Mouse (Mus musculus): ENCODE measurements around the gene Igll1. TPM values are rescaled to one million over a fixed set of nuclear protein-coding genes. Genes with fewer than 3 reads are reported as not detected.
A peak's percentile ranks its signal among the peaks of the same experiment; 100 is the strongest.

Igll1 gene
- polyA plus RNA-seq, 1 experiment from 2014 or later = not detected

DNA sequence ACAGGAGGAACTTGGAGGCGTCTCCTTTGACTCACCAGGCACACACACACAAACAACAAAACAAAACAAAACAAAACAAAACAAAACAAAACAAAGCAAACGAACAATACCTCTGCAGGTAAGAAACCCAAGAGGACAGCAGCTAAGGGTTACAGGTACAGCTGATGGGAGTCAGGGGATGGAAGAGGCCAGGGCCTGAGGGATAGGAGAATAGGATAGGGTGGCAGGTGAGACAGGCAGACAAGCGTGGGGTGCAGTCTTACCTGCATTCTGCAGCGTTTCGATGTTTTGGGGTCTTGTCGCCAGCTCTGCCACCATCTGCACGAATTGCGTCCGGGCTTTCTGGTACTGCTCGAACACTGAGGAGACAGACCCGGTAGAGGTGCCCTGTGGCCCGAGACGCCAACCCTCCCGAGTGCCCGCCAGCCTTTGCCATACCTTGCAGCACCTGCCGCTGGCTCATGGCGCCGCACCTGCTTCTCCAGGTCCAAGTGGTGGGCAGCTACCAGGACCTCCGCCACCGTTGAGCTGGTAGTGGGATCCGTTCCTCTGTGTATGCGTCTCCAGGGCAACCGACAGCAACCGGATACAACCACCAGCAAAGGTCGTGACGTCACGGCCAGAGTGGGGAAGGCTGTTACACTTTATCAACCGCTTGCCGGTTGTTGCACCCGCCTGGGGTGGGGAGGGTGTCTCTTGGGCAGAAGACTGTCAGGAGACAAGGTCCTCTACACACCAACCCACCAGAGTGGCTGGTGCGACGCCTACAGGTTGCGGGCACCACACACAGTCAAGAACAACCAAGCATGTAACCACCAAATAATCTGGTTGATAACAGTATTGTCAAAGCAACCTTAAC is 34.8 kb downstream of the Igll1 start, which contains the start of gene Spag6l:
TSS of gene Spag6l (minus strand) at position 700 of the 859 bp plus-strand sequence.
- Histone ChIP-seq H3K4me3 (peak within 1 kb of the TSS; percentile 51), H3K27ac (no peak within 1 kb of the TSS), H3K36me3 (no peaks in the 10 kb centered on the region), H3K9me3 (replicated peaks) (no peaks in the 10 kb centered on the region), H3K4me1 (peaks cover 8% of the 10 kb centered on the region), H3K27me3 (ENCODE audit: low read depth, poor library complexity, severe bottlenecking) (peaks cover 3% of the 10 kb centered on the region; the same call in 1 of the 2 replicates)
- WGBS = 7% methylated on average over 33 of the region's 33 CpGs
- DNase-seq (ENCODE audit: low spot score) = peak; percentile 76

GRCm38 (mm10) chr16:16826223-16826622 is 37.6 kb downstream of the Igll1 start:
- Histone ChIP-seq H3K9me3 (replicated peaks) (no peaks in the 10 kb centered on the region), H3K4me3 (no peak overlapping the region), H3K27ac (no peak overlapping the region), H3K27me3 (ENCODE audit: low read depth, poor library complexity, severe bottlenecking) (peaks cover 3% of the 10 kb centered on the region; the same call in 1 of the 2 replicates), H3K36me3 (no peaks in the 10 kb centered on the region), H3K4me1 (peaks cover 8% of the 10 kb centered on the region)
- WGBS = 87% methylated on average over 2 of the region's 2 CpGs
- DNase-seq (ENCODE audit: low spot score) = no peak

- DNase-seq (ENCODE audit: low spot score) = no peak
- 53% methylated on average over 5 of the region's 5 CpGs for WGBS
- H3K9me3 ChIP-seq (replicated peaks) = no peaks in the 10 kb centered on the region
- H3K27me3 ChIP-seq (ENCODE audit: low read depth, poor library complexity, severe bottlenecking) = peaks cover 3% of the 10 kb centered on the region; the same call in 1 of the 2 replicates
- no peak overlapping the region for H3K4me3 ChIP-seq
- peaks cover 8% of the 10 kb centered on the region for H3K4me1 ChIP-seq
- H3K36me3 ChIP-seq = no peaks in the 10 kb centered on the region
- no peak overlapping the region for H3K27ac ChIP-seq
Measured at GRCm38 (mm10) chr16:16825476-16825875, 38.3 kb downstream of the Igll1 start.

Other genes with a start within 250 kb of the Igll1 start
- not detected in 2 replicates for gene Olfr19, start 187.6 kb downstream of the Igll1 start, polyA plus RNA-seq (2016; fragmentation: Nextera tagmentation; extraction: Ambion mirVana)
- gene Spag6l, start 34.5 kb downstream of the Igll1 start, polyA plus RNA-seq (2016; fragmentation: Nextera tagmentation; extraction: Ambion mirVana) = 0.24 TPM in 1 of 2 replicates, not detected in the other
- 63.1 and 81.1 TPM in 2 replicates for gene Top3b, start 6.8 kb upstream of the Igll1 start, polyA plus RNA-seq (2016; fragmentation: Nextera tagmentation; extraction: Ambion mirVana)
- gene Vpreb1, start 6.9 kb upstream of the Igll1 start, polyA plus RNA-seq (2016; fragmentation: Nextera tagmentation; extraction: Ambion mirVana) = 2.8 and 3.9 TPM in 2 replicates
- gene Ppm1f, start 32.5 kb upstream of the Igll1 start, polyA plus RNA-seq (2016; fragmentation: Nextera tagmentation; extraction: Ambion mirVana) = 41.1 and 43.0 TPM in 2 replicates
- 138 and 141 TPM in 2 replicates for gene Mapk1, start 119.4 kb upstream of the Igll1 start, polyA plus RNA-seq (2016; fragmentation: Nextera tagmentation; extraction: Ambion mirVana)
- 90.3 and 107 TPM in 2 replicates for gene Ypel1, start 205.7 kb upstream of the Igll1 start, polyA plus RNA-seq (2016; fragmentation: Nextera tagmentation; extraction: Ambion mirVana)
- gene Ppil2, start 247.3 kb upstream of the Igll1 start, polyA plus RNA-seq (2016; fragmentation: Nextera tagmentation; extraction: Ambion mirVana) = 138 and 172 TPM in 2 replicates

Data from limb, embryonic 10.5 days (tissue).